Mouse (Mus musculus) small intestine, adult 2 months (tissue): ENCODE results near the gene Sh2d7.
"Not testable (repeated sequence)": the region's sequence is repeated elsewhere in the genome, so short reads cannot be mapped to it uniquely, and the experiment has no call there.

ENCODE experiments used
- CTCF ChIP-seq: fragments of 200-500 bp; IDR thresholded peaks from 2 replicates; pipeline ENCODE4 v1.5.1; 2012; ENCODE audit warnings: low read depth, mild to moderate bottlenecking, control low read depth, inconsistent platforms, low read length, moderate library complexity, mixed read lengths; ENCODE audit not compliant: insufficient replicate concordance, insufficient read length; ENCODE audit errors: extremely low read depth
- POLR2A ChIP-seq: fragments of 200-500 bp; IDR thresholded peaks from 2 replicates; pipeline ENCODE4 v1.6.1; 2012; ENCODE audit warnings: low read depth, mild to moderate bottlenecking, control low read depth, inconsistent platforms, low read length, moderate library complexity

DNA sequence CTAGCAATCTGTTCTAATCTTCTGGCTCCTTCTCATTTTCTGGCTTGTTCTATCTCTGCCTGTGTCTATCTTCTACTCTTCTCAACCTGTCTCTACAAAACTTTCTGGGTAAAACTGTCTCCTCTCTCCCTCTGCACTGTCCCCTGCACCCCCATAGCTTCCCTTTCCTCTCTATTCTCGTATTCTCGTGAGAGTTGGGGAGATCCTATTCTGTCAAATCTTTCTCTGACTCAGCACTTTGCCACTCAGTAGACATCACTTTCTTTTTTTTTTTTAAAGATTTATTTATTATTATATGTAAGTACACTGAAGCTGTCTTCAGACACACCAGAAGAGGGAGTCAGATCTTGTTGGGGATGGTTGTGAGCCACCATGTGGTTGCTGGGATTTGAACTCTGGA is 45.3 kb downstream of the Sh2d7 start:
- TF ChIP-seq POLR2A, CTCF: not testable (repeated sequence)
